Mouse (Mus musculus): ENCODE measurements at regions not wholly inside any gene's neighbourhood (a gene's known extent, or its start where the extent isn't known, plus 50 kb on each side); places are given as distances from the start of the nearest gene placed in this dataset.

DNA sequence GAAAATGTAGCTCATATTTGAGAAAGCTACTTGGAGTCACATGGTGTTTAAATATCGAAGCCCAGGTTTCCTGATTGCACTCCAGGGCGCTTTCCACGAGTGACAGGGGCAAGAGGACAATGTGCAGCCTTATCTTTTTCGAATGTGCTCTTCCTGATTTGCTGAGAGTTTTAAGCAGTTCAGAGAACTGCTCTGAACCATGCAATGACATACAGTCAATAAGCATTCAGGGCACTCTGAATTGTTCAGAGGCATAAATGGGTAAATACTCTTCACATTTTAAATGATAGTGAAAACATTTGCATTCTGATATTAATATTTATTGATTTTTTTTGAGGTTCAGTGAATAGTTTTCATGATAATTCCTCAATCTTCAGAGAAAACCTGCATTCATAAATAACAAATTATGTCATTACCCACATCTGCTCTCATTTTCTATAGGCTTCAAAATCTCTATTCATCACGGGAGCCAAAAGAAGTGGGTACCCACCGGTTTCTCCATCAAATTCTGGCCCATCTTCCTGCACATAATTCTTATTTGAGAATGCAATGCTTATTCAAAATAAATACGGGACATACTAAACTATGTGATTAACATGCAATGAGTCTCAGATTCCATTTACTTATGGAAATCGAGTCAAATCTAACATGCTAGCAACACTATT lies 171.7 kb downstream of the Btg1 start:
- no peak overlapping the region for H3K4me3 ChIP-seq (ENCODE audit: inconsistent target)
- H3K36me3 ChIP-seq (ENCODE audit: inconsistent target): no peaks in the 10 kb centered on the region
- H3K27ac ChIP-seq: no peak overlapping the region
- 69% methylated on average over 8 of the region's 8 CpGs for WGBS (ENCODE audit: missing documents)
- H3K79me2 ChIP-seq (ENCODE audit: inconsistent target): no peaks in the 10 kb centered on the region

DNA sequence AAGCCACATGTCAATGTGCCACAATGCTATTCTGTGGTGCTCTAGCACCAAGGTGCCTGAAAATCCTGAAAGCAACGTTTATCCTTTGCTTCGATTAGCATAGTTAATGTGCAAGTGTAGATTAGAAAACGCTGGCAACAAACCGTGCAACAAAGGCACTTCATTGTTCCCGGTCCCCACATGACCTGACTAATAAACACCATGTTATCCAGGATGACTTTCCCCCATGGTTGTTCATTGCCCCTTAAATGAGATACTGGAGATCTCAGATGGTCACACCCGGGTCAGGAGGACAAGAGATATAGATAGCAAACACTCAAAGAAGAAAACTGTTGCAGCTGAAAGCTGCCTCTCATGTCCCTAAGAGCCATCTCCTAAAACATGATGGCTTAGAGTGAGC lies 180.3 kb downstream of the Btg1 start:
- H3K79me2 ChIP-seq (ENCODE audit: inconsistent target): no peaks in the 10 kb centered on the region
- H3K36me3 ChIP-seq (ENCODE audit: inconsistent target): no peaks in the 10 kb centered on the region
- WGBS (ENCODE audit: missing documents): 86% methylated on average over 6 of the region's 6 CpGs
- H3K4me3 ChIP-seq (ENCODE audit: inconsistent target): no peak overlapping the region
- no peak overlapping the region for H3K27ac ChIP-seq

DNA sequence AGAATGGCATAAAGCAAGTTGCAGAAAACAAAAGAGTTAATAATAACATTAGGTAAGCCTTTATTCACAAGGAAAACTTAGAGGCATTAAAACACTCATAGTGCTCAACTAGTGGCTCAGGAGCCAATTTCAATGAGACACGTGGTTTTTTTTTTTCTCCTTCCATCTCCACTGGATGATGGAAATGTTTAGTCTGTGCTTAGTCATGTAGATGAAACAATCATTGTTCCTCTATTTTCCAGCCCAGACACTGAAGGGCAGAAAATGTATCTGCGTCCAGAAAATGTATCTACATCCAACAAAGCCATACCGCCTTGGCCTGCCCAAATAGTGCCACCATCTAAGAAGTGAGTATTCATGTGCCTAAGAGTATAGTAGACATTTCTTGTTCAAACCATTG lies 184.0 kb downstream of the Btg1 start:
- WGBS (ENCODE audit: missing documents): 75% methylated on average over 3 of the region's 3 CpGs
- no peak overlapping the region for H3K4me3 ChIP-seq (ENCODE audit: inconsistent target)
- H3K27ac ChIP-seq: no peak overlapping the region
- no peaks in the 10 kb centered on the region for H3K36me3 ChIP-seq (ENCODE audit: inconsistent target)
- no peaks in the 10 kb centered on the region for H3K79me2 ChIP-seq (ENCODE audit: inconsistent target)

DNA sequence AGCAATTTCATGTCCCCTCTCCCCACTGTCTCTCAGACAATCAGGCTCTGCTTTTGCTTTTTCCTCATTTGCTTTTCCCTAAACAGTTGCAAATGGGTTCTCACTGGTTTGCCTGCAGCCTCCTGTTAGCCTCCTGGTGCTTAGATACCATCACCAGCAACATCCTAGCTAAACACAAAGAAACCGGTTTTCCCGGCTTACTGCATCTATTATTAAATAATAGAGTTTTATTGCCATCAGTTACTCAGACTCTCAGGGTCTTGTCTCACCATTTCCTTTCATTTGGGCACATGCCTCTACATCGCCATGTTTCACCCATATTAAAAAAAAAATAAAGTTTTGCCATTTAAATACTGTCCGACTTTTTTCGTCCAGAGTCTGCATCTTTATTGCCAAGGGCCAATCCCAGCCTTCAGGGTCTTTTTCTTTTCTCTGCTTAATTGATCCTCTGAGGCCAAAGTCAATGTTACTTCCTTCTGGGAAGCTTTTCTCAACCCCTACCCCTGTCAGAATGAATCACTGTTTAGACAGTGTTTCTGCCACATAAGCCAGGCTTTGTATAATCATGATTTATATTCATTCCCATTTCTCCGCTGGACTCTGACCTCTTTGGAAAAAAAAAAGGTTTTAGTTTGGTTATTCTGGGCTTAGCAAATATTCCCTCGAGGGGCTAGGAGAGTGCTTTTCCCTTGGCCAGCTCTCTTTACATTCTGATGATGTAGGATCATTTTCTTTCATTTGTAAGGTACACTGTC lies 187.4 kb downstream of the Btg1 start:
- no peak overlapping the region for H3K4me3 ChIP-seq (ENCODE audit: inconsistent target)
- H3K36me3 ChIP-seq (ENCODE audit: inconsistent target): no peaks in the 10 kb centered on the region
- WGBS (ENCODE audit: missing documents): 91% methylated on average over 7 of the region's 7 CpGs
- H3K27ac ChIP-seq: no peak overlapping the region
- H3K79me2 ChIP-seq (ENCODE audit: inconsistent target): no peaks in the 10 kb centered on the region

DNA sequence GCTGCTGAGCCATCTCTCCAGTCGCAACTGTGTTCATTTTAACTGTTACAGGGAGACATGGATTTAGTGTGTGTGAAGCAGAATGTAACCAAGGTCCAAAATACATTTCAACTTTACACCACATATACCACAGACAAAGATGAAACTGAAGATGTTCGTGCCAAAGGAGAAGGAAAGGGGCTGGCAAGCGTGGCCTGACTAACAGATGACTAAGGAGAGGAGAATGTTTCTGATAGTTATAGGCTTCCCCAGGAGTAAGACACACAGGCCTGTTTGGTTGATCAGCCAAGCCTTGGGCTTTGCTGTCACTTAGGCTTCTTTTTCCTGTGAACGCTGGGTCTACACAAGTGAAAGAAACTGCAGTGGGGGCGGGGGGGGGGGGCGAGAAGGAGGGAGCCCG lies 189.8 kb downstream of the Btg1 start:
- Histone ChIP-seq H3K79me2 (ENCODE audit: inconsistent target) (no peaks in the 10 kb centered on the region), H3K36me3 (ENCODE audit: inconsistent target) (no peaks in the 10 kb centered on the region), H3K4me3 (ENCODE audit: inconsistent target) (no peak overlapping the region), H3K27ac (no peak overlapping the region)
- WGBS (ENCODE audit: missing documents): 73% methylated on average over 5 of the region's 7 CpGs

DNA sequence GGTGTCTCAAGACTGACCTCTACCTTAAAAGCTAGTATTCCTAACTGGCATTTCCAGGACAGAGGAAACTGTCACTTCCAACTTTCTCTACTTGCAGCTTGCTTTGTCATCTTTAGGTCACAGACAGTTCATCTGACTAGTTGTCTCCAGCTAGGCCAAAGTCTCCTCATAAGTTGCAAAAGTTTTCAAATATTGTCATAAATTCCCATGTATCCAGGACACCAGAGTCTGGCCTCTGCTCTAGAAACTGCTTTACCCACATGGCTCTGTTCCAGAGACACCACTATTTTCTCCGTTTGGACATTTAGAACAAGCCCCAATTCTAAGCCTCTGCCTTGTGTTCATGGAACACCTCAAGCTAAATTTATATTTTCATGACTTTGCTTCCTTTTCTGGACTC lies 205.0 kb downstream of the Btg1 start:
- Histone ChIP-seq H3K79me2 (ENCODE audit: inconsistent target) (no peaks in the 10 kb centered on the region), H3K27ac (no peak overlapping the region), H3K36me3 (ENCODE audit: inconsistent target) (no peaks in the 10 kb centered on the region), H3K4me3 (ENCODE audit: inconsistent target) (no peak overlapping the region)
- WGBS (ENCODE audit: missing documents): 46% methylated on average over 1 of the region's 1 CpGs

DNA sequence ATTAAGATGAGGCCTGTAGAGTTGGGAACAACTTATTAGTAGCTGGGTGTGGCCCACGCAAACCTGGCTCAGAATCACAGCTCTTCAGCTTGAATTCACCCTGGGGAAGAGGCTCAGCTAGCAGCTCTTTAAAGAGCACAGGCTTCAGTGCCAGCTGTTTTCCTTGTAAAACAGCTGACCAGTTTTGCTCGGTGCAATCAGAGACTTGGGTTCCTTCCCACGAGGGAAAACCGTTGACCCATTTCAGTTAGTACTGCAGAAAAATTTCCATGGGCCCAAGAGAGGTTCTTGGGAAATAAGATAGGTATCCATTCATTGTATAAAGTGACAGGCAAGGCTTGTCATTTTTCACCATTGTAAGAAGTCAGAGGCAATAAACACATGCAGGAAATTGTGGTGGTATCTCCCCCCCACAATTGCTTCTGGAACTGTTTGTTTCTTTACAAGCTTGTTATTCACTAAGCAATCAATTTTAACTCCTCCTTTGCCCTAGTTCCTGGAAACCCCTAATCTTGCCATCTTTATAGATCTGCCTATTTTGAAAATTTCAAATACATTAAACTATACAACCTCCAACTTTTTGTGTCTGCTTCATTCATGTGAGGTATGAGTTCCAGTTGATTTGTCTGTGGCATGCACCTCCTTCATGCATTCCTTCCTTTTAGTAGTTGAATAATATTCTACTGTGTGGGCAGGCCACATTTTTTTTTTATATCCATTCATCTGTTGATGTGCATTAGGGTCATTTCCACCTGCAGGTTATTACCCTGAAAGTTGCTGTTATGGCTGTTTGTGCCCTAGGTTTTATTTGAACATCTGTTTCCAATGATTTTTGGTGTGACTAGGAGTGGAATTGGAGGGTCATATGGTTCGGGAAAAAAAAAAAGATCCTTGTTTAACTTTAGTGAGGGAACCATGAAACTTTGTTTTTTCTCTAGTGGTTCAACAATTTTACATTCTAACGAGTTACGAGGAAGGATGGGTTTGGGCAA lies 205.8 kb downstream of the Btg1 start:
- Histone ChIP-seq H3K79me2 (ENCODE audit: inconsistent target) (no peaks in the 10 kb centered on the region), H3K27ac (no peak overlapping the region), H3K4me3 (ENCODE audit: inconsistent target) (no peak overlapping the region), H3K36me3 (ENCODE audit: inconsistent target) (no peaks in the 10 kb centered on the region)
- WGBS (ENCODE audit: missing documents): 62% methylated on average over 7 of the region's 7 CpGs

DNA sequence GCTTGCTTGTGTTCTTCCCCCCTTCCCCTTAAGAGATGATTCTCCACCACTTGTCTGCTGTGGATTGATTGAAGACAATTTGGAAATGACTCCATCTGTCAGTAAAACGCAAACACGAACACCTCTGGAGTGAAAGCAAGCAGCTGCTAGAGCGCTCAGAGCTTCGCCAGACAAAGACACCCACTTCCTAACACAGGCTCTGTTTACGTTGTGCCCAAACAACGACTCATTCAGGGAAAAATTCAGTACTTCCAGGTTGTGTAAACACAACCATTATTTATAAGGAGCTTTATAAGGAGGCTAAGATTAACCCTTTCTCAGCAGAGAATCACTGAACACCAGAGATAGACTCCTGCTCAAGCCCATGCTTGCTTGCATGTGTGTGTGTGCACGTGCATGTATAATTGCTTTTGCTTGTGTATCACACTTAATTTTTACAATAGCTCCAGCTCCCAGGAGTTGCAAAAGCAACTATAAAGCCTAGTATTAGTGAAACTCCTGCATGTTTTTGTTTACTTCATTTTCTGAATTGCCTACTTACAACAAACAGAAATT lies 209.5 kb downstream of the Btg1 start:
- H3K79me2 ChIP-seq (ENCODE audit: inconsistent target): no peaks in the 10 kb centered on the region
- H3K4me3 ChIP-seq (ENCODE audit: inconsistent target): no peak overlapping the region
- 71% methylated on average over 7 of the region's 7 CpGs for WGBS (ENCODE audit: missing documents)
- H3K27ac ChIP-seq: no peak overlapping the region
- no peaks in the 10 kb centered on the region for H3K36me3 ChIP-seq (ENCODE audit: inconsistent target)

DNA sequence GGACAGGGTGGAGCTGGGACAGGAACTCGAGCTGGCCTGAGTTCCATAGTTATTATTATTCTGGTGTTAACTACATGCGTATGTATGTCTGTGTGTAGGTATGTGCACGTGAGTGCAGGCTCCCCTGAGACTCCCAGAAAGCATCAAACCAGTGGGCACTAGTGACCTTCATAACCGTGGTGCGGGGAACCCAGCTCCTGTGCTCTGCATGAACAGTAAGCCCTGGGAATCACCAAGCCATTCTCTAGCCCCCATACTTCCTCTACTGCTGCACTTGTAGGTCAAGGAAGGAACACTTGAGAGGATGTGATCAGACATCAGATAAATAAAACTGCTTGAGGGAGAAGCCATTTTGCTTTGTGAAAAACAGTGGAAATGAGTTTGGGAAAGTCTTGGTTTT lies 211.2 kb downstream of the Btg1 start:
- Histone ChIP-seq H3K4me3 (ENCODE audit: inconsistent target) (no peak overlapping the region), H3K79me2 (ENCODE audit: inconsistent target) (no peaks in the 10 kb centered on the region), H3K36me3 (ENCODE audit: inconsistent target) (no peaks in the 10 kb centered on the region), H3K27ac (no peak overlapping the region)
- WGBS (ENCODE audit: missing documents): 93% methylated on average over 5 of the region's 5 CpGs

DNA sequence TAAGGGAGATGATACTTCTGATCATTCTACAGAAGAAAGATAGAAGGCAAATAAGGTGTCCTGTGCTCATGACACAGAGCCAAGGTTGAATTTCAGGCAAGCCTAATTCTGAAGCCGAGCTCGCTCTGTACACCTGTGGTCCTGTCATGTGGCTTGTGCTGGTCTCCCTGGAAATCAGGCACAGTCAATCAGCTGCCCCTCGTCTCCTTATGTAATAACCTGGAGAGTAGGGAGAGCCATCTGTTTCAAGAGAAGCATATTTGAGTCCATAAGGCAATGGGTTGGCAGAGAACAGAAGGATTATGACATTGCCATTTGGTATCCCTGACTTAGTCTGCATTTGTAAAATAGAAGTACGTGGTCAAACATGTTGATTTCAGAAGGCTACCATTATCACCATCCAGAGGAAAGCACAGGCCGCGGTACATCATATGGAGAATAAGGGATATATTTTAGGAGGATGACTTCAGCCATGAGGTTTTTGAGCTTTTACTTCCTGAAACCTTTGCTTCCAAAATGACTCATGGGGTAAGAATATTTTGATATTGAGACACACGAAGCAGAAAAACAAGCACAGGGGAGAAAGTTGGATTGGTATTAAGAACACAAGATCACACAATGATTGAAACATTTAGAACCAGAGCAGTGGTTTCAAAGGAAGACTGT lies 211.9 kb downstream of the Btg1 start:
- Histone ChIP-seq H3K79me2 (ENCODE audit: inconsistent target) (no peaks in the 10 kb centered on the region), H3K4me3 (ENCODE audit: inconsistent target) (no peak overlapping the region)
- WGBS (ENCODE audit: missing documents): 76% methylated on average over 7 of the region's 7 CpGs

DNA sequence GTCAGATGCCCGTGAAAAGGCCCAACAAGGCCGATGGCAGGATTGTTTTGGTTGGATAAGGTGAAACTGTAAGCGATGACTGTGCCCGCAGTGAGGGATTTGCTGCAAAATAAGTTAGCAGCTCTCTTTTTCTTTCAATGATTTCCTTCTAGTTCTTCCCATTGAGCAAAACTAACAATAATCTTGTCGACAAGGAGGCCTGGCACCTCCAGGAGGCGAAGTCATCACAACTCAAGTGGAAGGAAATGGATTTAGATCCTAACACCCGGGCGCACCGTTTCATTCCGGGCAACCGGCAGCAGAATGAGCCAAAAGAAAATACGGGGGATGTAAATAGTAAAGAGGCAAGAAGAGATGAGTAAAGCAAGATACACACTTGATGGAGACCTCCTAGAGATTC lies 214.3 kb downstream of the Btg1 start:
- Histone ChIP-seq H3K4me3 (ENCODE audit: inconsistent target) (no peak overlapping the region), H3K27ac (no peak overlapping the region), H3K36me3 (ENCODE audit: inconsistent target) (no peaks in the 10 kb centered on the region), H3K79me2 (ENCODE audit: inconsistent target) (no peaks in the 10 kb centered on the region)
- WGBS (ENCODE audit: missing documents): 89% methylated on average over 12 of the region's 12 CpGs

More for the DNA sequence above, 211.9 kb downstream of the Btg1 start:
- Histone ChIP-seq H3K27ac (peak overlapping the region; percentile 31), H3K36me3 (ENCODE audit: inconsistent target) (no peaks in the 10 kb centered on the region)

DNA sequence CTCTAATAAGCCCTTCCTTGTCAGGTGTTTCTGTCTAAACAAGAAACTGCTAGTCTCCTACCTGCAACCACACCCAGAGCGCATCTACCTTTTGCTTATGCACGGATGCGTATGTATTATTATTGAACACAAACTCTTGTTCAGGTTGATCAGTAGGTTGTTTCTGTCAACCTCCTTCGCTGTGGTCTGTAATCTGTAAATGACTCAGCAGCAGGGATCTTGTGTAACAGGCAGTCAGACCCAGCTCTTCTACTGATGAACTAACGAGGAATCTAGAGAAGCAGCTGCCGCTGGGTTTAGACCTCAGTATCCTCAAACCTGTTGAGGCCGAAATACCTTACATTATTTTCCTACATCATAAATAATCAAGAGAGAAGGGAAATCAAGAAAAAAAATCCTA lies 220.4 kb downstream of the Btg1 start:
- H3K4me3 ChIP-seq (ENCODE audit: inconsistent target): no peak overlapping the region
- no peaks in the 10 kb centered on the region for H3K79me2 ChIP-seq (ENCODE audit: inconsistent target)
- no peaks in the 10 kb centered on the region for H3K36me3 ChIP-seq (ENCODE audit: inconsistent target)
- WGBS (ENCODE audit: missing documents): 52% methylated on average over 7 of the region's 7 CpGs
- H3K27ac ChIP-seq: no peak overlapping the region

DNA sequence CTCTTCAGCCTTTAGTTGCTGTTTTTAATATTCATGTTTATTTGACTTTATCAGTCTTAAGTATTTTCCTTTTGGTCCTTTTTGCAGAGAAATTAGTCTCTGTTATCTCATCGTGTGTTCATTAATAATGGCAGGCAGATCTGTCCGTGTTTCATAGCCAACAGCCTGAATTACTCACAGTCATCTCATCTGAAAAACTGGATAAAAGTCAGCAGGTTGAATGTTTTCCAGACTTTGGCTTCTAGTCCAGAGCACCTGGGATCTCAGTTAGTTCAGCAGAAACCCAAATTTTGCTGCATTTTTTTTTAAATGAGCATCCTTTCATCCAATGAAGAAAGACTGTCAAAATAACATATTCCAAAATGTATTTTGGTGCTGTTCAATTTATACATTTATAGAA lies 224.3 kb downstream of the Btg1 start:
- no peak overlapping the region for H3K4me3 ChIP-seq (ENCODE audit: inconsistent target)
- 96% methylated on average over 2 of the region's 2 CpGs for WGBS (ENCODE audit: missing documents)

DNA sequence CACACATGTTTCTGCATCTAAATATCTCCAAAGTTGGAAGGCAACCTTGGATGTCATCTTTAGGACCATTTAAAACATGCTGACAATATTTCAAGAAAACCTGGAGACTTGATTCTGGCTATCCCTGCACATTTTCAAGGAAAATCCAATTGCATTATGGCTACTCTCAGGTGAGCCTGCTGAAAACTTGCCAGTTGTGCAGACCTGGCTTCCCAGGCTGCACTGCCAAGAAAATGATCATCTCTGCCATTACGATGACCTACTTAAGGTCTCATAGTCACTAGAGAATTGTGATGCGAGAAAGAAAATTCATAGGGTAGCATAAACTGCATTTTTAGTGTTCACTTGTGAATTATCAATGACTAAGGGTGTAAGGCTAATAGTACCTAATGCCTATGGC lies 225.2 kb downstream of the Btg1 start:
- no peak overlapping the region for H3K4me3 ChIP-seq (ENCODE audit: inconsistent target)
- no peaks in the 10 kb centered on the region for H3K36me3 ChIP-seq (ENCODE audit: inconsistent target)
- no peaks in the 10 kb centered on the region for H3K79me2 ChIP-seq (ENCODE audit: inconsistent target)
- 94% methylated on average over 2 of the region's 2 CpGs for WGBS (ENCODE audit: missing documents)
- H3K27ac ChIP-seq: no peak overlapping the region

More for the DNA sequence above, 224.3 kb downstream of the Btg1 start:
- no peaks in the 10 kb centered on the region for H3K36me3 ChIP-seq (ENCODE audit: inconsistent target)
- H3K79me2 ChIP-seq (ENCODE audit: inconsistent target): no peaks in the 10 kb centered on the region
- no peak overlapping the region for H3K27ac ChIP-seq

Measured in macrophage (primary cell).